In genomic region chr5:124446301-124446881, GRCm38 (mm10) we compare ENCODE assay signal across 8 mouse cellular contexts. TPM values are rescaled to one million over a fixed set of nuclear protein-coding genes. Genes with fewer than 3 reads are reported as not detected.
A peak's percentile ranks its signal among the peaks of the same experiment; 100 is the strongest.
DNase-seq lines count a peak whose midpoint lies in the region; ATAC-seq lines count a peak whose summit lies in the region.

No protein-coding gene starts in this region.

- peak; percentile 67 for ATAC-seq in liver, embryonic 15.5 days (ENCODE audit: insufficient read depth)

- H3K4me2 ChIP-seq in liver, embryonic 15.5 days, result peak overlapping the region; percentile 99

- H3K27ac ChIP-seq in liver, embryonic 15.5 days (replicated peaks), result peak overlapping the region; percentile 93

- peak overlapping the region; percentile 89 for H3K4me3 ChIP-seq in liver, embryonic 15.5 days (replicated peaks)

- peaks cover 59% of the 10 kb centered on the region for H3K36me3 ChIP-seq in liver, embryonic 15.5 days (replicated peaks)

- H3K9me3 ChIP-seq in liver, embryonic 15.5 days (replicated peaks), result no peaks in the 10 kb centered on the region

- under 1% methylated on average over 15 of the region's 15 CpGs for whole genome bisulfite sequencing in liver, embryonic 15.5 days (ENCODE audit: insufficient replicate concordance)

- peak overlapping the region; percentile 93 for H3K9ac ChIP-seq in liver, embryonic 15.5 days

- DNase-seq in R1 (ENCODE audit: low read depth, low spot score), result peak; percentile 94
- DNase-seq in cerebellum, postnatal 10 days, result peak; percentile 64 to 65
- peak; percentile 59 for DNase-seq in gastrocnemius, postnatal 10 days
- DNase-seq in hindlimb bud, embryonic 11.5 days (ENCODE audit: extremely low spot score, low read depth, low spot score), result peak; percentile 12
- DNase-seq in neural tube, embryonic 10.5 days (ENCODE audit: extremely low spot score, low spot score), result peak; percentile 61
- peak; percentile 54 for DNase-seq in urinary bladder, postnatal 25 days (ENCODE audit: low spot score)
- no peak for DNase-seq in left cerebral cortex, postnatal 14 days (ENCODE audit: low spot score in 2 of 2)

- intact Hi-C loops in left cerebral cortex, postnatal 14 days (cut with DNase I), result loop anchor here (5.0 kb wide), 1 partner anchor 36 kb away; the partner anchor contains the start of gene Snrnp35

- peaks cover 94% of the 10 kb centered on the region for H3K4me1 ChIP-seq in liver, embryonic 15.5 days (replicated peaks)

- H3K27me3 ChIP-seq in liver, embryonic 15.5 days, result no peaks in the 10 kb centered on the region

RNA-seq across cellular contexts. Expression of gene Kmt5a, which starts 6.7 kb away (rescaled TPM):
- 10 to 100 TPM; 37.2 to 43.6 TPM for total RNA-seq in gastrocnemius, postnatal 10 days (2021)
- polyA plus RNA-seq in liver, embryonic 15.5 days (2015; fragmentation: Nextera tagmentation; extraction: Ambion mirVana), result 60.1 and 67.9 TPM in 2 replicates
- 10 to 100 TPM; 44.3 to 48.7 TPM for total RNA-seq in left cerebral cortex, postnatal 14 days (2021)

RNA-seq across cellular contexts. Expression of gene Sbno1, which starts 20.6 kb away (rescaled TPM):
- total RNA-seq in gastrocnemius, postnatal 10 days (2021), result 10 to 100 TPM; 38.8 to 44.3 TPM
- polyA plus RNA-seq in liver, embryonic 15.5 days (2015; fragmentation: Nextera tagmentation; extraction: Ambion mirVana), result 35.0 and 35.3 TPM in 2 replicates
- total RNA-seq in left cerebral cortex, postnatal 14 days (2021), result 100 to 1,000 TPM; 139 to 153 TPM

RNA-seq across cellular contexts. Expression of gene Rilpl2, which starts 31.8 kb away (rescaled TPM):
- total RNA-seq in gastrocnemius, postnatal 10 days (2021), result 1 to 10 TPM; 6.6 to 7.9 TPM
- polyA plus RNA-seq in liver, embryonic 15.5 days (2015; fragmentation: Nextera tagmentation; extraction: Ambion mirVana), result 8.9 and 9.5 TPM in 2 replicates
- total RNA-seq in left cerebral cortex, postnatal 14 days (2021), result 10 to 100 TPM; 24.7 to 25.8 TPM

RNA-seq across cellular contexts. Expression of gene Snrnp35, which starts 36.5 kb away (rescaled TPM):
- 10 to 100 TPM; 21.8 to 23.6 TPM for total RNA-seq in gastrocnemius, postnatal 10 days (2021)
- polyA plus RNA-seq in liver, embryonic 15.5 days (2015; fragmentation: Nextera tagmentation; extraction: Ambion mirVana), result 10.5 and 10.8 TPM in 2 replicates
- total RNA-seq in left cerebral cortex, postnatal 14 days (2021), result 10 to 100 TPM; 20.9 to 24.2 TPM

Comparison
In these comparisons a context has a peak if more than half of its experiments do, and no peak if none do; other contexts are left out.
1. DNase-seq: peak in R1 (single experiment), cerebellum, postnatal 10 days (2 of 2), gastrocnemius, postnatal 10 days (single experiment), hindlimb bud, embryonic 11.5 days (single experiment), neural tube, embryonic 10.5 days (single experiment) and urinary bladder, postnatal 25 days (single experiment); none in left cerebral cortex, postnatal 14 days (0 of 2).